Mouse (Mus musculus) layer of hippocampus, postnatal 10 days (tissue): ENCODE measurements at regions not wholly inside any gene's neighbourhood (a gene's known extent, or its start where the extent isn't known, plus 50 kb on each side); places are given as distances from the start of the nearest gene placed in this dataset.
"Not testable (repeated sequence)": the region's sequence is repeated elsewhere in the genome, so short reads cannot be mapped to it uniquely, and the experiment has no call there.

Experiments
- DNase-seq, 2 experiments: peaks; one replicate each; pipeline ENCODE4 v3.0.0; 2021; ENCODE audit warnings: low spot score in 2 of 2

DNA sequence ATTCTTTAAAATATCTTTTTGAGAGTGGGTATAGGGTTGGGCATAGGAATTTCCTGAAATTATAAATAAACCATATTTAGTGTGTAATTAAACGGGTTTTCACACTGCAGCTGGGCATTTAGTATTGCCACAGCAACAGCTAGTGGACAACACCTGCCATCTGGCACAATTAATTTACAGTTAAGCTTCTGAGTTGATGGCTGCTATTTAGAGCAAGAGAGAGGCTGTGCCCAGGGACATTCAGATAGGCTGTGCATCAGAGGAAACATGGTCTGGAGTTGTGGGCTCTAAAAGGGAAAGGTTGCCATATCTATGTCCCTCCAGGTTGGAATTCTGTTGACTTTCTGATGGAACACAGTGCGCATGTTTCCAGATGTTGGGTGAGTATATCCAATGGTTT lies 227.1 kb downstream of the Pth2r start:
- no peak for DNase-seq

DNA sequence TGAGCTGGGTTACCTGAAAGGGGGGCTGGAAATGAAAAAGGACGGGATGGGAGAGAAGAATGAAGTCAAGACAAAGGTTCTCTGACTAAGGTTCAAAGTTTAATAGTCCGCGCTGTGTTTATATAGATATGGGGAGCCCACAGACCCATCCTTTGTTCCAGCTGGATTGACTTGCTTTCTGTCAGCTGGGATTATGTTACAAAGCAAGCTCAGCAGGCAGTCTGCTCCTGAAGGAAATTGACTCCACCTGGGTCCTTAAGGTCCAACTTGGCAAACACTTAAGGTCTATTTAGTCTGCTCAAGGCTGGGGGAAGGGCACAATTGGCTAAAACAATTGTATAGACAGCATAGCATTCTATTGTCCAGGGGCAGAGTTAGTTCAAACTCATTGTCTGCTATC lies 253.8 kb downstream of the Pth2r start:
- DNase-seq, result no peak

DNA sequence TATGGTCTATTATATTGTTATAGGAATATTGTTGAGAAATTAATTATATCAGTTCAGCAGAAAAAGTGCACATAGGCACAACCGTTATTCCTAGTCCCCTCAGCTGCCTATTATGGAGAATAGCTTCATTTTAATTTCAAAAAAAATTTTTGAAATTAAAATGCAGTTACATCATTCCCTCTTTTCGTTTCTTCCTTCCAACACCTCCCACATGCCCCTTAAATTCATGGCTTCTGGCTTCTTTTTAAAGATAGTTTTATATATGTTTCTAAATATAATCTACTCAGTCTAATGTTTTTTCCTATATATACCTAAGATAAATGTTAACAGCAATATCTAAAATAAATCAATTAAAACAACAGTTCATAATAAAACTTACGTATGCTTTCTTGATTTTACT lies 256.7 kb downstream of the Pth2r start:
- no peak for DNase-seq

DNA sequence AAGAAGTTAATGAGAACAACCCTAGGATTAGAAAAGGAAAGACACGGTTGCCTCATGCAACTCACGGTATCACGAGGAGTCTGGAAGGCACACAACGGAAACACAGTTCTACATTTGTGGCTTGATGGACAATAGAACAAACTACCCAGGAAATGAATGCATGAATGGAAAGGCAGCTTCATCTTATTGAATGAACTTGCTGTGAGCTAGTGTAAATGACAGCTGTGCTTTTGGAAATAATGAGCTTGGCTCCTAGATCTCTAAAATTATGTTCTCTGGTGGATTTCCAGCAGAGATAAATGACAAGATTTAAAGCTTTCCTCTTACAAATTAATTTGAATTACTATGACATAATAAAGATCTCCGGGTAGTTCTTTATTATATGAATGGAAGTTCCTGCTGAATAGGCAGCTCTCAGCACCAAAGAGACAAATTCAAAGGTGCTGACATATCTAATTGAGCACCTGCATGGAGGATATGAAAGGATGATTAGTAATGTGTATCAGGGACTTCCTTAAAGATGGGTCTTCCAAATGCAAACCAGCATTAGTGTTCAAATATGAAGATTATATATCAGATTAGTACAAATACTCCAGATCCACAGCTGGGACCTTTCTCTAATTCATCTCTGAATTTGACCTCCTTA lies 262.5 kb downstream of the Pth2r start:
- no peak for DNase-seq

DNA sequence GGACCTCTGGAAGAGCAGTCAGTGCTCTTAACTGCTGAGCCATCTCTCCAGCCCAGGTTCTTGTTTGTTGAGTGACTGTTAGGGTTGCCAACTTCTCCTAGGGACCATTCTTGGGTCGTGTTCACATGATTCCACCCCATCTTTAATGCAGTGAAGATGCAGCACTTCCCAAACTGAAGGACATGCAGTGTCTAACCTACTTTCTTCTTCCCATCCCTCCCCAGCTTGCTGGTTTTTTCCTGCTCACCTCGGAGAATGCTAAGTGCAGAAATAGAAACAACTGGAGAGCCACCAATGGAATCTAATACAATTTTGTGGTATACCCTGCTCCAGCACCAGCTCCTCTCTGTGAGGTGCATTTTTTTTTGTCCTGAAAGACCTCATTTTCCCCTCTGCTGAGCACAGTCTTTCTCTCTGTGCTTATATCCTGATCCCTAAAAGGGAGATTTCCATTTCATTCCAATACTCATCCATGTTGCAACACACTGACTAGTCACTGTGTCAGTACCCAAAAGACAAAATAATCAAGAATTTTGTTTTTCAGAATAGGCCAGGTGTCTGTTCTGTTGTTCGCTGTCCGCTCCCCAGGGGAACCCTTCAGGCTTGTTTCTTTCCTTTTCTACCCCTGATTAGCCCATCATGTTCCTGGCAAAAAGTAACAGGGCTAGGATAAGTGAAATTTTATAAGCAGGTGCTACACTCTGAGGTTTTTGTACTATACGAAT lies 263.6 kb downstream of the Pth2r start:
- no peak for DNase-seq

DNA sequence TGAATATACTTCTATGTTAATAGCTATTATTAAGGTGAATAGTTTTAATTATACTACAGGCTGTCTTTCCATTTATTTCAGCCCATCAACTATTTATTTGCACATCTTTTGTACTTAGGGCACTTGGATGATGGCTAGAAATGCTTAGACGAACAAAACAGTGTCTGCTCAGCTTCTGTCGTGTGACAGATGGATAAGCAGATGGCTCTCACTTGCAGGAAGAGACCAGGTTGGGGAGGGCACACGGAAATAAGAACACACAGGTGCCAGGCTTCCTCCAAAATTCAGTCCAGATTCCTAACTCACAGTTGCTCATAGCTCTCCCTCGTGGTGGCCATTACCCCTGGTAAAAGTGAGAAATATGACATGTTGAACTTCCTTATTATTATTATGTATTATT lies 267.0 kb downstream of the Pth2r start:
- peak; percentile 12 to 29 for DNase-seq

DNA sequence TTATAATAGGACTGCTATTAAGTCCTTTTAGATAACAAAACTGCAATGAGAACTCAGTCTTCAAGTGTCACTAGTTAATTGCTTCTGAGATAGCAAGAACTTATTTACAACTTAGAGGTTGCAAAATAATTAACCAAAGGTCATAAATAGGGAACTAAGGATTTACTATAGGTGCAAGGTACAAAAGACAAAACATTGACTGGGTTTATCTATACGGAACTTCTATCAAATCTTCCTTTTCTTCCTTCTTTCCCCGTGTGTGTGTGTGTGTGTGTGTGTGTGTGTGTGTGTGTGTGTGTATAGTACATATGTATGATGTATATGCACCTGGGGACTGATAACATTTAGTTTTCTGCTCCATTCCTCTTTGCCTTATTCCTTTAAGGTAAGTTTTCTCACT lies 305.5 kb downstream of the Pth2r start:
- DNase-seq, result no peak

DNA sequence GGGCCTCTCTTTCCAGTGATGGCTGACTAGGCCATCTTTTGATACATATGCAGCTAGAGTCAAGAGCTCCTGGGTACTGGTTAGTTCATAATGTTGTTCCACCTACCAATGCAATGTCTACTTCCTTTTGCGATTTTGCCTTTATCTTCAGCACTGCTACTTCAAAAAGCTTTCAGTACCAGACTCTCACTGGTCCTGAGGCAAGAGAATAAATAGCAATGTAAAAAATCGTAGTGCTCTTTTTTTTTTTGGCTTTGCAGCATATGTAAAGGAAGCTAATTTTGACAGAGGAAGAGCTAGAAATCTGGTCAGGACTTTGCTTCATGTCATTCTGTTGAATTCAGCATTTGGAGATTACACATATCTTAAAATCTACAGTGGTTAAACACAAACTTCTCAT lies 291.0 kb upstream of the Crygf start:
- no peak for DNase-seq

DNA sequence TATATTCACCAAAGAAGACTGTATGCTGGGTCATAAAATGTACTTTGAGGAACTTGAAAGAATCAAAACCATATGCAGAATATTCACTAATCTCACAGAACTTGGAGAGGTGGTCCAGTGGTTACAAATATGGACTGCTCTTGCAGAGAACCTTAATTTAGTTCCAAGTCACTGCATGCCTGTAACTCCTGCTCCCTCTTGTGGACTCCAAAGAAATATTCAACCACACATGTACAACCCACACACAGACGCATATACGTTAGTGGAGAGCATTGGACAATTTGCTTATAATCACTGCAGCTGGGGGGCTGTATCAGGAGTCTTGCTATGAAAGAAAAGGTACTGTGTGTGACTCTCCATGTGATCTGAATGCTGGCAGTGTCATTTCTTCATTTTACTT lies 271.9 kb upstream of the Crygf start:
- DNase-seq, result no peak

DNA sequence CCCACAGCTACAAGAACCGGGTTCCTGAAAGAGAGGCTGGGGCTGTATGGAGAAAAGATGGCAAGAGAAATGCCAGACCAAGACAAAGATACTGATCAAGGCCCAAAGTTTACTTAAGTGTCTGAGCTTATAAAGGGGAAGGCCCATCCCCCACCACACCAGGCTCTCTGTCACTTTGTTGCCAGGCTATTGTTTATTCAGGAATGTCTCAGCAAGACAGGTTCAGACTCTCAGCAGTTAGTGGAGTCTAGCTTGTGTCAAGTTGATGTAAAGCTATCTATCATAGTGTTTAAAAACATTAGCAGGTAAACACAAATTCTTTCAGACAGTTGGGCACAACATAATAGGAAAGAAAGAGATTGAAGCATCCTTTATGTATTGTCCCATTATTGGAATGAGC lies 244.4 kb upstream of the Crygf start:
- no peak for DNase-seq

DNA sequence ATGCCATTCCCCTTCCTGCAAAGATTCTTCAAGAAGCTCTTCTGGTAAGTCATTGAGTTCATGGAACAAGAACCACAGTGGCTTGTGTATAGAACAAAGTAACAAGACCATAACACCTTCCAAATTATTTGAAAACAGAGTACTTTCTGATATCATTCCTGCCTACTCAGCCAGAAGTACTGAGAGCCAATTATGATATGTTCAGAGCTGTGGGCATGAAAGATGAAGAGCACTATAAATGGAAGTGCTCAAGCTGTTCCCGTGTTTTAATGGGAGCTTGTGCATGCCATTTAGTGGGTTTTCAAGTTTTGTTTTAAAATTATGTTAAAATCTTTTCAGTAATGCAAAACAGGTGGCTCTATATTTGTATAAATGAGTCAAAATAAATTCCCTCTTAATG lies 239.0 kb upstream of the Crygf start:
- no peak for DNase-seq

DNA sequence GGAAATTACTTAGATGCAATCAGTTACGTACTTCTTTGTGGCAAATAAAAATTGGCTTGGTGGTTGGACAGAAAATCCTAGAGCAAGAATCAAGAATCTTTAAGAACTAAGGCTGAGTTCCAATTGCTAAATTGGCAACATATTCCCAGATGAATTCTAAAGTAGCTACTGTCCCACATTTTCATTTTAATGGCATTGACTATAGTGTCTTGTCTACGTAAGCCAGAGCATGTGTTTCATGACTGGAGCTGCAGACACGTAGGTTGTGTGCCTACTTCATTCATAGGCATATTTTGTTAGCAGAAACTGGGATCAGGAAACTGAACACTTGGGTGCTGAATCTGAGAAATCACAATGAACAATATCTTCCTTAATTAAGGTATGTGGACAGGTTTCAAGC lies 196.1 kb upstream of the Crygf start:
- DNase-seq, result no peak

DNA sequence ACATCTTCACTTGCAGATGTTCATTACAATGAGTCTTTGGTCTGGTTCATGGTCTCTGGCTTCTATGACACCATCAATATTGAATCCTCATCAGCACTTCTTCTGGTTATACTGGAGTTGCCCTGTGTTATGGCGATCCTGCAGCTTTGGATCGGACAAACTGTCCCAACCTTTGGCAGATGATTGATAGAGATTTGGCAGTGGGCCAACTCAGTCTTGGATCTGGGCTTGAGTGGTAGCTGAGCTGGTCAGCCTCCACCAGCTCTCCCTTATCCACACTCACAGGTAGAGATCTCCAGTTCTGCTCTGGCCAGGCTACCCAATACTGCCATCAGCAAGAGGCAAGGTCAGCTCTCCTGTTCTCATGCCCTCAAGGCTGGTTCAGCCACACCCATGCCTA lies 168.4 kb upstream of the Crygf start:
- no peak for DNase-seq

DNA sequence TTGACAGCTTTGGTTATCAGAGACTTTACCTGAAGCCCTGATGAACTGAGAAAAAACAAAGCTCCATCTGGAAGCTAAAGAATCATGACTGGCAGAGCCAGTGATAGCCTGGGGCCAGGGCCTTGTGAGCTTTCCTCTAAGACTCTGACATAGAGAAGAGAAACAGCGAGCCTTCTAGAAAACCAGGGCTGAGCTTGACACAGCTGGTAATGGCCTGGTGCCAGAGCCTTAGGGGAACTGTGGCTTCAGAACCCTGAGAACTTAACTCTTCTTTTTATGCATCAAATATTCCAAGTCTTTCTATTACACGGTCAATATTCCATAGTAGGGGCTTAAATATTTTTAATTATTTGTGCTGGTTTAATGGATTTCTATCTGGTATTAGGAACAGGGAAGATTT lies 165.2 kb upstream of the Crygf start:
- DNase-seq, result no peak

DNA sequence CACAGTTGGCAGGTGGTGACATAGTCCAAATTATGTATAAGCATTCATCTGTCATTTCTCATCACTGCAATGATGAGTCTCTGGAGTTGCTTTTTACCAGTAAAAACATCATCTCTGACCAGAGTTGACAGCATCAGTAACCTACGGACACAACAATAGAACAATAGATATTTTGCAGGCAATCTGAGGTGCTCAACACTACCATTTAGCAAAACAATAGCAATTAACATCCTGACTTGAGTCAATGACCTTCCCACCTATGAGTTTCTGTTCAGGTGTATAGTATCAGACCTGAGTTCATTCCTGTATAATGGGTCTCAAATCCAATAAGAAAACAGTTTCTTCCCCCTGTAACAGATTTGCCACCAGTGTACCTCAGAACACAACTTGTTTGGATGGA lies 126.1 kb upstream of the Crygf start:
- DNase-seq, result no peak

DNA sequence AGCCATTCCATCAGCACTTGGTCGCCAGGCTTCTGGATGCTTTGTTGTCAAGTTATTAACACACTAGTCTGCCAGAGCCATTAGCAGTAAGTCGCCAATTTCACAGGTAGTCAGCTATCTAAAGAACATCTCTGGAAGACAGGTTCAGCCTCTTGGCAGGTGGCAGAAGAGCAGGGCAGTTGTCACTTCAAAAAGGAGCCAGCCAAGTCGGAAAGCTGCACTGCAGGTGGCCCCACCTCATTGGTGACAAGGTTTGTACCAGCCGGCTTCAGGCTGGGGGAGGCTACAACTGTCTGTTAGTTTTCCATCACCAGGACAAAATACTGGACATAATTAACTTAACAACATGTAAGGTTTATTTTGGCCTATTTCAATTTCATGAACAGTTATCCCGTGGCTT lies 105.5 kb upstream of the Crygf start:
- DNase-seq, result no peak

DNA sequence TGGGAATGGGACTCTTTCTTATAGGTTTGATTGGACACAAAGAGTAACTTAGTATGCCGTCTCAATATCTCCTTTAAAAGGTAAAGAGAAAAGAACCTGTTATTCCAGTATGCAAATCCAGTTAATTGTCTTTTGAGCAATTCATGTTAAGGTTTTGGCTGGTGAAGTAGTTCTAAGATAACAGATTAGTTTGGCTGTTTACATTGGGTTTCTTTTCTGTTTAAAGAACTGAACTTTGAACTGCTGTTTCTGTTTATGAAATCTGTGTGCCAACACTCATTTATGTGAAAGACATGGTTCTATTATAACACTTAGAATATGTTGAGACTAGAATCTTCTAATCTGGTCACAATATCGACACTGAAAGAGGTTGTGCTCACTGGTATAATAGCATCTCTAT lies 85.2 kb upstream of the Crygf start:
- no peak for DNase-seq

DNA sequence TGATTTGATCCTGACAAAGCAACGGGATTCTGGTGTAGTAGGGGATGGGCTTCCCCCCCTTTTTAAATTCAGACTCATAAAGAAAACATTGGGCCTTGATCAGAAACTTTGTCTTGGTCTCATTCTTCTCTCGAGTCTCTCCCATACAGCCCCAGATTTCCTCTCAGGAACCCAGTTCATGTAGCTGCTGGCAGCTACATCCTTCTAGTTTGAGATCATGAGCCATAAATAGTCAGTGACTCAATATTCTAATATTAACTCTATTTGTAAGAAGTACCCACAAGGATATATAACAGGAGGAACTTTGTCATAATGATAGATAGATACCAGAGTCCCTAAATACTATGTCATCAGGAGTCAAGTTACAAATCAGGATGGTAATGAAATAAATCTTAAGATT lies 79.3 kb upstream of the Crygf start:
- no peak for DNase-seq

DNA sequence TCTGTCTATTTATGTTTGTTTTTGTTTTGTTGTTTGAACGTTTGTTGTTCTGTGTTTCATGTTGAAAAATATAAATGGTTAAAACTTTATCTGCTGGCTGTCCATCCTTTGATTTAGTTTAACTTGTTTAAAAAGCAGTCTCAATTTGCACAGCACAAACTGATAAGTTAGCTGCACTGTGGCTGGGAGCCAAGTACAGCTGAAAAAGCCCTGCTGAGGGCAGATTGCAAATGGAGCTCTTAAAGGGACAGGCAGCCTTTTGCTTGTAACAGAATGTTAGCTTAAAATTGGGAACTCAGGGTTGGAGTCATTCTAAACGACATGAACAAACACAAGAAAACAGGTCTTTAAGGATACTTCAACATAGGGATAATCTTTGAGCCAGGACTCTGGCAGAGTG lies 52.6 kb upstream of the Crygf start:
- not testable (repeated sequence) for DNase-seq
